Mouse (Mus musculus): ENCODE data around the gene Klhl3.

DNA sequence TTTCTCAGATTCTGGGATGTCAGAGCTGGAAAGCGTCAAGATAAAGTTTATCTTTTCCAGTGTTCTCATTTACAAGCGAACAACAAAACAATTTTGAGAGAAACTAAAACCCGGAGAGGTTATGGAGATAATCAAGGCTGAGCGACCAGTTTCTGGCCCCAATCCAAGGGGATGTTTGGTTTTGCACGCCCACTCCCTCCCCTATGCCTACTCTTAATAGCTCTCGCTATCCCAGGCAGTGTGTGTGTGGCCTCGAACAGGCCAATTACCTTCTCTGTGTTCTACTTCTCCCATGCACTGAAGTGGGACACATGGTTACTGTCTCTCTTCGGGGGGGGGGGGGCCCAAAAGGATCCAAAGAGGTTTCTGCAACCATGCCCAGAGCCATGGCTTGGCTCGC is 132.7 kb downstream of the Klhl3 start:
- TF ChIP-seq CTCF (IDR thresholded peaks at IDR 0.05; ENCODE audit: low read depth, low read length) = no peak
- TF ChIP-seq POLR2A (IDR thresholded peaks at IDR 0.05; ENCODE audit: borderline replicate concordance, low read depth, low read length) = no peak

Data from bone marrow macrophage, adult 2 months (primary cell).